In genomic region chr12:54396341-54396740, GRCm38 (mm10) we compare ENCODE assay signal across 28 mouse cellular contexts.
DNase-seq lines count a peak whose midpoint lies in the region; ATAC-seq and TF ChIP-seq lines count a peak whose summit lies in the region.
"Had no signal": no experiment of that assay in that cellular context is flagged by ENCODE, and none has a peak within 500 bp of the region (broad histone marks: within the 10 kb centered on the region; RNA-seq: fewer than 3 reads in every experiment).

No protein-coding gene starts in this region.

- no peaks in the 10 kb centered on the region for H3K27me3 ChIP-seq in stomach, embryonic 16.5 days (ENCODE audit: control insufficient read depth, insufficient read depth, low read length)
- no peaks in the 10 kb centered on the region for H3K27me3 ChIP-seq in stomach, postnatal 0 days (ENCODE audit: control insufficient read depth, insufficient read depth, low read length)
- no peaks in the 10 kb centered on the region for H3K27me3 ChIP-seq in intestine, embryonic 15.5 days (replicated peaks)
- H3K27me3 ChIP-seq: embryonic facial prominence, embryonic 13.5 days; forebrain, embryonic 12.5 days; forebrain, embryonic 15.5 days; hindbrain, embryonic 13.5 days had no signal

- H3K4me3 ChIP-seq in stomach, embryonic 16.5 days (replicated peaks; ENCODE audit: low read length) = no peak overlapping the region
- H3K4me3 ChIP-seq in stomach, postnatal 0 days (ENCODE audit: low read depth, low read length) = no peak overlapping the region
- no peak overlapping the region for H3K4me3 ChIP-seq in intestine, embryonic 15.5 days (replicated peaks)
- H3K4me3 ChIP-seq: embryonic facial prominence, embryonic 10.5 days; embryonic facial prominence, embryonic 13.5 days; erythroblast, embryonic 14.5 days; forebrain, embryonic 12.5 days; forebrain, embryonic 15.5 days; heart, adult 2 months; hindbrain, embryonic 10.5 days; hindbrain, embryonic 13.5 days had no signal

- no peak overlapping the region for H3K9ac ChIP-seq in stomach, embryonic 16.5 days (ENCODE audit: low read length)
- no peak overlapping the region for H3K9ac ChIP-seq in stomach, postnatal 0 days (ENCODE audit: low read length)
- no peak overlapping the region for H3K9ac ChIP-seq in intestine, embryonic 15.5 days
- H3K9ac ChIP-seq: embryonic facial prominence, embryonic 13.5 days; forebrain, embryonic 12.5 days; forebrain, embryonic 15.5 days; hindbrain, embryonic 13.5 days had no signal

- DNase-seq in stomach, postnatal 0 days (ENCODE audit: low spot score) = no peak
- DNase-seq in yolk sac, embryonic 10.5 days (ENCODE audit: low spot score) = peak; percentile 35
- DNase-seq in thymus, postnatal 14 days = no peak
- DNase-seq in spleen, postnatal 10 days (ENCODE audit: low spot score in 2 of 2) = no peak
- DNase-seq: adrenal gland, adult 8-10 months; adrenal gland, postnatal 25 days; cerebellum, adult 11-12 months; cerebellum, adult 8-10 months; cerebellum, postnatal 10 days; cerebellum, postnatal 36 days; embryo, embryonic 11 days; gastrocnemius, postnatal 36 days; heart, adult 2 months; heart, postnatal 10 days; heart, postnatal 36 days had no signal

- no peak overlapping the region for H3K27ac ChIP-seq in stomach, embryonic 16.5 days (ENCODE audit: low read length)
- no peak overlapping the region for H3K27ac ChIP-seq in stomach, postnatal 0 days (replicated peaks)
- H3K27ac ChIP-seq in intestine, embryonic 15.5 days = no peak overlapping the region
- H3K27ac ChIP-seq: embryonic facial prominence, embryonic 10.5 days; embryonic facial prominence, embryonic 13.5 days; forebrain, embryonic 12.5 days; forebrain, embryonic 15.5 days; heart, adult 2 months; hindbrain, embryonic 10.5 days; hindbrain, embryonic 13.5 days had no signal

- H3K4me2 ChIP-seq in stomach, embryonic 16.5 days (ENCODE audit: low read depth, low read length) = no peak overlapping the region
- H3K4me2 ChIP-seq in stomach, postnatal 0 days (replicated peaks; ENCODE audit: low read depth) = no peak overlapping the region
- no peak overlapping the region; the same call in 1 of the 2 replicates for H3K4me2 ChIP-seq in intestine, embryonic 15.5 days (replicated peaks)
- H3K4me2 ChIP-seq: embryonic facial prominence, embryonic 13.5 days; forebrain, embryonic 12.5 days; forebrain, embryonic 15.5 days; heart, embryonic 11.5 days; hindbrain, embryonic 13.5 days had no signal

- no peaks in the 10 kb centered on the region for H3K9me3 ChIP-seq in stomach, embryonic 16.5 days (replicated peaks; ENCODE audit: control insufficient read depth, low read length)
- H3K9me3 ChIP-seq in stomach, postnatal 0 days (ENCODE audit: control insufficient read depth, low read length) = no peaks in the 10 kb centered on the region
- no peaks in the 10 kb centered on the region for H3K9me3 ChIP-seq in intestine, embryonic 15.5 days
- H3K9me3 ChIP-seq: embryonic facial prominence, embryonic 10.5 days; embryonic facial prominence, embryonic 13.5 days; forebrain, embryonic 12.5 days; forebrain, embryonic 15.5 days; hindbrain, embryonic 10.5 days; hindbrain, embryonic 13.5 days had no signal

- no peaks in the 10 kb centered on the region for H3K4me1 ChIP-seq in stomach, embryonic 16.5 days (ENCODE audit: control insufficient read depth, insufficient read depth, low read length)
- H3K4me1 ChIP-seq in stomach, postnatal 0 days (replicated peaks; ENCODE audit: control insufficient read depth, insufficient read depth) = no peaks in the 10 kb centered on the region
- H3K4me1 ChIP-seq in intestine, embryonic 15.5 days (replicated peaks) = peaks cover 5% of the 10 kb centered on the region
- H3K4me1 ChIP-seq: embryonic facial prominence, embryonic 10.5 days; embryonic facial prominence, embryonic 13.5 days; forebrain, embryonic 12.5 days; forebrain, embryonic 15.5 days; hindbrain, embryonic 13.5 days had no signal

- no peak for TF ChIP-seq EP300 in stomach, postnatal 0 days (optimal IDR thresholded peaks at IDR 0.05)

- ATAC-seq in stomach, embryonic 16.5 days (ENCODE audit: insufficient read depth, low FRiP score) = 0 out of 2 replicates have a peak, but pooled peaks have one; percentile 47
- ATAC-seq in stomach, postnatal 0 days (ENCODE audit: low FRiP score, low TSS enrichment) = no peak
- peak; percentile 92 for ATAC-seq in intestine, embryonic 15.5 days
- ATAC-seq: activated CD4-positive, CD25-positive, alpha-beta regulatory T cell, adult 4 months; CD4-positive, CD25-positive, alpha-beta regulatory T cell, adult 4 months; forebrain, embryonic 15.5 days; hindbrain, embryonic 16.5 days had no signal

- no peak for TF ChIP-seq CTCF in stomach, postnatal 0 days (IDR thresholded peaks at IDR 0.05; ENCODE audit: low read depth)

- WGBS in stomach, embryonic 16.5 days = 56% methylated on average over 5 of the region's 5 CpGs
- WGBS in stomach, postnatal 0 days = 58% methylated on average over 5 of the region's 5 CpGs
- 46% methylated on average over 5 of the region's 5 CpGs for WGBS in intestine, embryonic 15.5 days

- H3K36me3 ChIP-seq in stomach, embryonic 16.5 days (ENCODE audit: control insufficient read depth, insufficient read depth, low read length) = no peaks in the 10 kb centered on the region
- no peaks in the 10 kb centered on the region for H3K36me3 ChIP-seq in stomach, postnatal 0 days (ENCODE audit: control insufficient read depth, insufficient read depth, low read length)
- H3K36me3 ChIP-seq in intestine, embryonic 15.5 days = no peaks in the 10 kb centered on the region
- H3K36me3 ChIP-seq: embryonic facial prominence, embryonic 10.5 days; embryonic facial prominence, embryonic 13.5 days; forebrain, embryonic 12.5 days; forebrain, embryonic 15.5 days; hindbrain, embryonic 10.5 days; hindbrain, embryonic 13.5 days had no signal
